Mouse (Mus musculus) ES-Bruce4 (cell line): ENCODE results near the gene Pyroxd1.

Experiments
- CTCF ChIP-seq: IDR thresholded peaks from one replicate; pipeline ENCODE4 v1.8.1; 2011; ENCODE audit warnings: low read depth, low read length
- EP300 ChIP-seq: IDR thresholded peaks from 2 replicates; pipeline ENCODE4 v1.6.1; 2011; ENCODE audit warnings: low read depth, low read length; ENCODE audit not compliant: insufficient read depth
- POLR2A ChIP-seq: IDR thresholded peaks from one replicate; pipeline ENCODE4 v1.8.1; 2011; ENCODE audit warnings: low read length; ENCODE audit not compliant: insufficient read depth

DNA sequence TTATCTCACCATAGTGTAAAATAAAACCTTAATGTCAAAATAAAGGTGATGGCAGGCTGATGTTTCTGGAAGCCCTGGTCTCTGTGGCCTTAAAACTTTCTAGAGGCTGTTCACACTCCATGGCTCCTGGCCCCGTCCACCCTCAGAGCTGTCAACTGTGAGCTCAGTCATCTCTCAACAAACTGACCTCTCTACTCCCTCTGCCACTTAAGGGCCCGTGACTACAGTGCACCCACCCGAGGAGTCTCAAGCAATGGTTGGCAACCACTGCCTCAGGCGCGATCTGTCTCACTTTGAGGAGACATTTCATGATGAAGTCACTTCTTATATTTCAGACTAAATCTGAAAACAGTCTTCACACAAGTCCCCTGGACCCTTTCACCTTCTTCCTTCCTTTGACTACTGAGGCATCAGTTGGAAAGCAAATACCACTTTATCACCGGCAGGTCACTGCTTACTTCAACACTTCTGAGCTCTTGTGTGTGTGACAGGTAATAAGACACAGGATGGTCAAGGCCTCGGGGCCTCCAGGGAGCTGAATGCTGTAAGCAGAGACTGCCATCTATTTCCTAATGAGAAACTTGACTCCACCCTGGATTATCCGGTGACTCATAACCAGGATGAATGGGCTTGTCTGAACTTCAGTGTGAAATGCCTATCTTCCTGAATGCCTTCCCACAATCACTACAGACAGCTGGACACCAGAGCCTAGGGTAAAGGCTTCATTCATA is 20.5 kb downstream of the Pyroxd1 start:
- TF ChIP-seq CTCF: no peak
- no peak for TF ChIP-seq POLR2A
- TF ChIP-seq EP300: no peak
